Mouse (Mus musculus): Measurements from ENCODE around the gene Lancl1.

GRCm38 (mm10) chr1:67048696-67049095 is 10.0 kb upstream of the Lancl1 start:
- no peak for TF ChIP-seq CTCF (IDR thresholded peaks at IDR 0.05; ENCODE audit: borderline replicate concordance, insufficient read depth, low read length)
- no peak for TF ChIP-seq POLR2A (IDR thresholded peaks at IDR 0.05; ENCODE audit: low read depth, low read length)

Measured in embryonic fibroblast, embryonic 13.5 days (primary cell).